Mouse (Mus musculus) NIH3T3 (cell line): Measurements from ENCODE around the gene Pik3c2b.
A peak's percentile ranks its signal among the peaks of the same experiment; 100 is the strongest.

Source experiments
- DNase-seq: peaks from one replicate; pipeline ENCODE4 v3.0.0-alpha.2; 2012; ENCODE audit warnings: low read depth

Pik3c2b gene

DNA sequence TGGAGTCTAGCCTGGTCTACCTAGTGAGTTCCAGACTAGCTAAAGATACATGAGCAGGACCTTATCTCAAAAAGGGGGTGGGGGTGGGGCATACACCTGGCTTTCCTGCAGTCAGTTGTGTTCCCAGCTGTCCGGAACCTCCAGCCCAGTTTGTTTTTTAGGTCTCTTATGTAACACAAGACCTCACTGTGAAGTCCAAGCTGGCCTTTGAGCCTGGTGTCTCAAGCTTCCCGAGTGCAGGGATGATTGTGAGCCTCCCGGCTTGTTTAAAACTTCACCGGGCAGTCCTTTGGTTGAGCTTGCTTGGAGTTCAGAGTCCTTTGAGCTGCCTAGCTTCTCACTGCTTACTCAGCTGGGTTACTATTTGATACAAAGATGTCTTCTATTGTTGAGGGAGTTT, 88.6 kb downstream of the Pik3c2b start:
- DNase-seq, result no peak

- DNase-seq, result peak; percentile 49
These were observed 89.4 kb downstream of the Pik3c2b start for GRCm38 (mm10) chr1:133134881-133135280.

DNA sequence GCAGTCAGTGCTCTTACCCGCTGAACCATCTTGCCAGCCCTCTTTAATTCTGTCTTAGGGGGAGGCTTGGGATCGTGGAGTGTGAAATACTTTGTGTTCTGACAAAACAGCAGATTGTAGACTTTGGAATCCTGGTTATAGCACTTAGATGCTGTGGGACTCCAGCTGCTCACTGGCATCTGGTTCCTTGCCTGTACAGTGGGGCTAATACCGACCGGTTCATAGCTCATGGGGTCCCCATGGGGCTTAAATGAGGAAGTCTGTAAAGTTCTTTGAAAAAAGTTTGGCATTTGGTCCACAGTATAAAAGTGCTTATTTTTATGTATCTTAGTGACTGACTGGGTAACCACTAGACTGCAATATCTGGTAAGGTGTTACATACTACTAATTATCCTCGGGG, 90.3 kb downstream of the Pik3c2b start:
- DNase-seq, result no peak

DNA sequence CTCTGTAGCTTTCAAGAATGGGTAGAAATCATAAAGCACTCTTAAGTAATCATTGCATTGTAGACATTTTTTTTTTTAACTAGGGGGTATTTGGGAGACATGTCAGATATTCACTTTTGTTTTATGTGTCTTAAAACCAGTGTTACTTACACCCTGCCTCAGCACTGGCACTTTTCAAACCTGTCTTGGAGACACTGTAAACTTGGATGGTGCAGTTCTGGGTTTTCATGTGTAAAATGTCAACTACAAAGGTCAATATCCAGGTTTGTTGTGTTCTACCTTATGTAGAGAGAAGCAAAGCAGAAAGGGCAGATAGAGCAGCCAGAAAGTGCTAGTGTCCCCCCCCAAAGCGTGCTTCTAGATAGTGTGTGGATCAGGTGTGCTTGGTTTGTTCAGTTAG, 92.9 kb downstream of the Pik3c2b start:
- no peak for DNase-seq

DNA sequence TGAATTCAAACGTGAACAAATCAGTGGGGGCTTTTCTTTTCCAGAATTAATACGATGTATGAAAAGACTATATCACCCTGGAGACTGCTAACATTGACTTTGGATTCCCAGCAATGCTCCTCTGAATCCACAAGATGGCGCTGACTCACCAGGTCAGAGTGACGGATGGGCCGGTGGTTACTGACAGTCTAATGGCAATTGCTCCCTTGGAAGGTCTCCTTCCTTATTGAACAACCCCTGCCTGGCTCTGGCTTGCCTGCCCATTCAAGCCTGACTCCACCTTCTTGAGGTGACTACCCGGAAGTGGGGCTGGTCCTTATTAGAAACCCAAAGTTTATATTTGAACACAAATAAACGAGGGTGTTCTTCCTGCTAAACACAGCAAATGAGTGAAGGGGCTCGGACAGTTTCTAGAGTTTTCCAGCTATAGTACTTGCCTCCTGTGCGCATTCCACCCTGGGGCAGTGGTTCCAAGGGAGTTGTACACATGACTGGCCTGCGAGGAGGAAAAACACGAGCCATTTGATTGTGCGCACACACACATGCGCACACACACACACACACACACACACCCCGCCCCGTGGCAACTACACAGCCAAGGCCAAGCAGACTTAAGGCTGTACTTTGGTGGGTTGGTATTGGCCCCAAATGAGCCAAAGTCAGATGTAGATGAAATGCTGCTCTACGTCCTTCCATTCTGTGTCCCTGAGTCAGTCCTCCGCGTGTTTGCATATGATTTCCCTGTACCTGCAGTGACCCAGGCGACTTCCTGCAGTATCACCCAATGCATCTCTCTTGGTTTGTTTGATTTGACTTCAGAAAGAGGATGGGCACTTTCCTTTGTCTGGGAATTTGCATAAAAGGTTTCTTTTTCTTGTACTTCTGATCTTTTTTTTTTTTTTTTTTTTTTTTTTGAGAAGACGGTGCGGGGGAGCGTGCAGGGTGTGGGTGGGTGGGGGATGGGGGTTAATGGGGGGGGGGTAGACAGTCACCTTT, 100.8 kb downstream of the Pik3c2b start:
- peak; percentile 72 for DNase-seq

DNA sequence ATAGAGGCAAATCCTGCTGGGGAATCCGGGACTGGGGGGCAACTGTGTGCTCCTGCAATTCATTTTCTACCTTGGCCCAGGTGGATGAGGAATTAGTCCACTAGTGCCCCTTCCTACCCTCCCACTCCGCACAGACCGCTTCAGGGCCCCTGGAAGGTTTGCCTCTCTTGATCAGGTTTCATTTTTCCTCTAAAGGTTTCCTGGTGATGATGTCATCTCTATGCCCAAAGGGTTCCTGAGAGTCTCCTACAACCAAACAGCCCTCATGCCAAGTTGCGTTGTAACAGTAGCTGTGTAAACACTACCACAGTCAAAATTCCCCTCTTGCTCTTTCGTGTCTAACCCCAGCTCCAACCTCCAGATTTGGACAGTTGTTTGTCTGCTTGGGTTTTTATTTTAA, 101.9 kb downstream of the Pik3c2b start:
- no peak for DNase-seq

GRCm38 (mm10) chr1:133148122-133148521, 102.7 kb downstream of the Pik3c2b start:
- no peak for DNase-seq

DNA sequence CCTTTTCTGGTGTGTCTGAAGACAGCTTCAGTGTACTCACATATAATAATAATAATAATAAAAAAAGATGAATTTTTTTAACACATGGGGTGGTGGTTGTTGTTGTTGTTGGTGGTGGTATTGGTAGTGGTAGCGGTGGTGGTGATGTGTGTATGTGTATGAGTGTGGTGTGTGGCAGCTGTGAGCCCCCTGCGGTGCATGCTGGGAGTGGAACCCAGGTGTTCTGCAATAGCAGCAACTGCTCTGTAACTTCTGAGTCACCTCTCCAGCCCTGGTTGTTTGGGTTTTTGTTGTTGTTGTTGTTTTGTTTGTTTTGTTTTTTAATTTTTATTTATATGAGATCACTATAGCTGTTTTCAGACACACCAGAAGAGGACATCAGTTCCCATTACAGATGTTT, 105.1 kb downstream of the Pik3c2b start:
- DNase-seq, result no peak

DNA sequence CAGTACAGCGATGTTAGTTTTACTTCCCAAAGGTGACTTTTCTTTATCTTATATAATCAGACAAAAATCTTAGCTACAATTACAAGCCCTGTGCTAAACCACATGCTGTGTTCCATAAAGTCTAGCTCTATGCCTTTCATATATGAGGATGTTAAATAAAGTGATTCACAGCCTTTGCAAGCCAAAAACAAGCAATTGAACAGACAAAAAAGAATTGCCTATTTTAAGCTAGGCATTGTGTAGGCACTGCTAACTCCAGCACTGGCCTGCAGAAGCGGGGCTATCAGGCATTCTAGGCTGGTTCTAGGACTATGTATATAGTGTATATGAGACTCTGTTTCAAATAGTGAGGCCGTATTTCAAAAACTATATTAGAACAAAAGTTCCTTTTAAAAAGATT, 106.7 kb downstream of the Pik3c2b start:
- no peak for DNase-seq

GRCm38 (mm10) chr1:133155270-133155669, 109.8 kb downstream of the Pik3c2b start:
- no peak for DNase-seq
